Comparison of ENCODE assay signal across 8 mouse cellular contexts in the genomic region with DNA sequence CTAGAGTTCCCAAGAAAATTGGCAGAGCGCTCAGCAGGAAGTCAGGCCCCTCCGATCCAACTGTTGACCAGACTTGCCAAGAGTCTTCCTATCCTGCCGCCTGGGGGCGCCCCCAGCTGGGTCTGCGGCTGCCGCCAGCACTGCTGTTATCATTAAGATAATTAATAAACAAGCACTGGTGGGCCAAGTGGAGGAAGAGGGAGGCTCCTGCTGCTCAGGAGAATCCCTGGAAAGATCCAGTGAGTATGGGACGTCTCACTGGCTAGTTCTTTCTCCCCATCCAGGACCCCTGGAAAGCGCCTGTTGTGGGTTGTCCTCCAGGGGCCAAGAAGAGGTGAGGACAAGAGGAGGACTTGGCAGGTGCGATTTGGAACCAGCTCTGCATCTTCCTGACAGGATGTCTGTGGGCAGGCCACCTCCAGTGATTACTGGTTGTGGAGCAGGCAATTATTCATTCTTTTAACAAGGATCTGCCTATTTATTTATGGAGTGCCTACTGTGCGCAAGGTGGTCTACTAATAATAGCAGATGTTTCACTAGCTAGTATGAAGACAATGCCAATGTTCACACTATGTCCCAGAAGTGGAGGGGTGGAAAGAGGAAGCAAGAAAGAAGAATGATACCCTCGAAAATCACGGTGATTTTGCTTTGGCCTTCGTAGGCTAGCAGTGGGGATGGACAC. TPM values are rescaled to one million over a fixed set of nuclear protein-coding genes. Genes with fewer than 3 reads are reported as not detected.
DNase-seq lines count a peak whose midpoint lies in the region; ATAC-seq and TF ChIP-seq lines count a peak whose summit lies in the region.

No protein-coding gene starts in this region.

- peaks cover 2% of the 10 kb centered on the region; the same call in 1 of the 2 replicates for H3K27me3 ChIP-seq in intestine, embryonic 15.5 days (replicated peaks)
- peaks cover 45% of the 10 kb centered on the region for H3K27me3 ChIP-seq in liver, postnatal 0 days (ENCODE audit: insufficient read depth, low read length)
- H3K27me3 ChIP-seq in neural tube, embryonic 15.5 days (replicated peaks): peaks cover 37% of the 10 kb centered on the region

- 11% methylated on average over 13 of the region's 13 CpGs for WGBS in intestine, embryonic 15.5 days
- 10% methylated on average over 13 of the region's 13 CpGs for WGBS in liver, postnatal 0 days (ENCODE audit: insufficient replicate concordance)
- WGBS in neural tube, embryonic 15.5 days: 10% methylated on average over 13 of the region's 13 CpGs

- DNase-seq in ovary, adult 18-20 months (ENCODE audit: low spot score): peak; percentile 60
- no peak for DNase-seq in ovary, postnatal 10 days (ENCODE audit: low spot score)
- DNase-seq in gastrocnemius, postnatal 25 days: peak; percentile 57
- peak; percentile 58 for DNase-seq in liver, postnatal 0 days
- DNase-seq in adipocyte (ENCODE audit: low spot score): no peak

- H3K9ac ChIP-seq in intestine, embryonic 15.5 days: no peak overlapping the region
- H3K9ac ChIP-seq in liver, postnatal 0 days (replicated peaks): no peak overlapping the region
- no peak overlapping the region for H3K9ac ChIP-seq in neural tube, embryonic 15.5 days (replicated peaks)

- peak overlapping the region; percentile 53 for H3K4me3 ChIP-seq in brown adipose tissue, adult 24 weeks (ENCODE audit: insufficient read depth, low read depth, low read length)
- H3K4me3 ChIP-seq in intestine, embryonic 15.5 days (replicated peaks): 0 out of 2 replicates have a peak overlapping the region, but pooled peaks have one; percentile 0
- peak overlapping the region; percentile 64 for H3K4me3 ChIP-seq in liver, postnatal 0 days (ENCODE audit: low read depth, low read length)
- H3K4me3 ChIP-seq in neural tube, embryonic 15.5 days (replicated peaks): peak overlapping the region; percentile 70

- no peak overlapping the region for H3K27ac ChIP-seq in brown adipose tissue, adult 24 weeks (replicated peaks; ENCODE audit: low read depth, low read length)
- no peak overlapping the region for H3K27ac ChIP-seq in intestine, embryonic 15.5 days
- no peak overlapping the region for H3K27ac ChIP-seq in liver, postnatal 0 days (ENCODE audit: low read depth)
- no peak overlapping the region for H3K27ac ChIP-seq in neural tube, embryonic 15.5 days (replicated peaks)

- H3K4me1 ChIP-seq in brown adipose tissue, adult 24 weeks (ENCODE audit: control insufficient read depth, insufficient read depth, insufficient read length, low read length): no peaks in the 10 kb centered on the region
- H3K4me1 ChIP-seq in intestine, embryonic 15.5 days (replicated peaks): peaks cover 23% of the 10 kb centered on the region
- peaks cover 9% of the 10 kb centered on the region; the same call in 1 of the 2 replicates for H3K4me1 ChIP-seq in liver, postnatal 0 days (ENCODE audit: insufficient read depth)
- peaks cover 36% of the 10 kb centered on the region for H3K4me1 ChIP-seq in neural tube, embryonic 15.5 days

- TF ChIP-seq CTCF in liver, postnatal 0 days (IDR thresholded peaks at IDR 0.05; ENCODE audit: low read depth): peak; percentile 69

- TF ChIP-seq EP300 in liver, postnatal 0 days (IDR thresholded peaks at IDR 0.05; ENCODE audit: low read depth): no peak

- H3K36me3 ChIP-seq in intestine, embryonic 15.5 days: no peaks in the 10 kb centered on the region
- H3K36me3 ChIP-seq in liver, postnatal 0 days (replicated peaks; ENCODE audit: insufficient read depth, low read length): no peaks in the 10 kb centered on the region
- H3K36me3 ChIP-seq in neural tube, embryonic 15.5 days: no peaks in the 10 kb centered on the region

- no peak for ATAC-seq in intestine, embryonic 15.5 days
- peak; percentile 19; the same call in 1 of the 2 replicates for ATAC-seq in liver, postnatal 0 days
- ATAC-seq in neural tube, embryonic 15.5 days (ENCODE audit: low FRiP score): no peak

- H3K4me2 ChIP-seq in intestine, embryonic 15.5 days (replicated peaks): peak overlapping the region; percentile 96; the same call in 1 of the 2 replicates
- H3K4me2 ChIP-seq in liver, postnatal 0 days (ENCODE audit: low read depth, low read length): no peak overlapping the region
- H3K4me2 ChIP-seq in neural tube, embryonic 15.5 days: peak overlapping the region; percentile 92

- H3K9me3 ChIP-seq in intestine, embryonic 15.5 days: no peaks in the 10 kb centered on the region
- no peaks in the 10 kb centered on the region for H3K9me3 ChIP-seq in liver, postnatal 0 days (ENCODE audit: low read length)
- H3K9me3 ChIP-seq in neural tube, embryonic 15.5 days (replicated peaks): no peaks in the 10 kb centered on the region

RNA-seq across cellular contexts. Expression of gene Tyro3, which starts 0.9 kb away (rescaled TPM):
- not detected in 2 replicates for polyA plus RNA-seq in brown adipose tissue, adult 24 weeks (2012; ENCODE audit: insufficient read depth, insufficient read length, missing spikeins)
- total RNA-seq in gastrocnemius, postnatal 25 days (2021): under 1 TPM; 0.61 to 0.67 TPM
- polyA plus RNA-seq in intestine, embryonic 15.5 days (2015; fragmentation: Nextera tagmentation; extraction: Ambion mirVana): 14.7 and 15.5 TPM in 2 replicates
- 0.26 and 0.30 TPM in 2 replicates for polyA plus RNA-seq in liver, postnatal 0 days (2015; fragmentation: Nextera tagmentation; extraction: Ambion mirVana)
- 19.2 and 20.7 TPM in 2 replicates for polyA plus RNA-seq in neural tube, embryonic 15.5 days (2015; fragmentation: Nextera tagmentation; extraction: Ambion mirVana)

RNA-seq across cellular contexts. Expression of gene Rpap1, which starts 11.1 kb away (rescaled TPM):
- 4.8 and 6.0 TPM in 2 replicates for polyA plus RNA-seq in brown adipose tissue, adult 24 weeks (2012; ENCODE audit: insufficient read depth, insufficient read length, missing spikeins)
- 10 to 100 TPM; 14.4 to 16.4 TPM for total RNA-seq in gastrocnemius, postnatal 25 days (2021)
- polyA plus RNA-seq in intestine, embryonic 15.5 days (2015; fragmentation: Nextera tagmentation; extraction: Ambion mirVana): 24.2 and 24.8 TPM in 2 replicates
- 3.7 and 3.9 TPM in 2 replicates for polyA plus RNA-seq in liver, postnatal 0 days (2015; fragmentation: Nextera tagmentation; extraction: Ambion mirVana)
- polyA plus RNA-seq in neural tube, embryonic 15.5 days (2015; fragmentation: Nextera tagmentation; extraction: Ambion mirVana): 16.2 and 19.7 TPM in 2 replicates

RNA-seq across cellular contexts. Expression of gene Ltk, which starts 38.2 kb away (rescaled TPM):
- polyA plus RNA-seq in brown adipose tissue, adult 24 weeks (2012; ENCODE audit: insufficient read depth, insufficient read length, missing spikeins): not detected in 2 replicates
- not detected for total RNA-seq in gastrocnemius, postnatal 25 days (2021)
- polyA plus RNA-seq in intestine, embryonic 15.5 days (2015; fragmentation: Nextera tagmentation; extraction: Ambion mirVana): 0.87 and 1.4 TPM in 2 replicates
- 0.13 and 0.16 TPM in 2 replicates for polyA plus RNA-seq in liver, postnatal 0 days (2015; fragmentation: Nextera tagmentation; extraction: Ambion mirVana)
- 1.9 and 2.5 TPM in 2 replicates for polyA plus RNA-seq in neural tube, embryonic 15.5 days (2015; fragmentation: Nextera tagmentation; extraction: Ambion mirVana)

RNA-seq across cellular contexts. Expression of gene Itpka, which starts 56.2 kb away (rescaled TPM):
- polyA plus RNA-seq in brown adipose tissue, adult 24 weeks (2012; ENCODE audit: insufficient read depth, insufficient read length, missing spikeins): 7.7 and 10.6 TPM in 2 replicates
- not detected for total RNA-seq in gastrocnemius, postnatal 25 days (2021)
- 9.5 and 9.7 TPM in 2 replicates for polyA plus RNA-seq in intestine, embryonic 15.5 days (2015; fragmentation: Nextera tagmentation; extraction: Ambion mirVana)
- 2.7 and 3.6 TPM in 2 replicates for polyA plus RNA-seq in liver, postnatal 0 days (2015; fragmentation: Nextera tagmentation; extraction: Ambion mirVana)
- 0.24 and 1.0 TPM in 2 replicates for polyA plus RNA-seq in neural tube, embryonic 15.5 days (2015; fragmentation: Nextera tagmentation; extraction: Ambion mirVana)

Comparison
In these comparisons a context has a peak if more than half of its experiments do, and no peak if none do; other contexts are left out.
1. DNase-seq: peak in ovary, adult 18-20 months (single experiment), gastrocnemius, postnatal 25 days (single experiment) and liver, postnatal 0 days (single experiment); none in ovary, postnatal 10 days (single experiment) and adipocyte (single experiment).
2. H3K4me3 ChIP-seq: peak in every context shown above with its lines; median percentile 70 in neural tube, embryonic 15.5 days; 64 in liver, postnatal 0 days; 53 in brown adipose tissue, adult 24 weeks; 0 in intestine, embryonic 15.5 days.